Mouse (Mus musculus) erythroblast, embryonic 14.5 days (primary cell): Measurements from ENCODE around the gene Ift57. TPM values are rescaled to one million over a fixed set of nuclear protein-coding genes. Genes with fewer than 3 reads are reported as not detected.

Source experiments
- H3K27me3 ChIP-seq: 2 replicates; pipeline ENCODE4 v1.6.1; 2012; ENCODE audit warnings: inconsistent platforms; ENCODE audit not compliant: control insufficient read depth
- H3K36me3 ChIP-seq: 2 replicates; pipeline ENCODE4 v1.6.1; 2012; ENCODE audit warnings: mild to moderate bottlenecking, inconsistent platforms; ENCODE audit not compliant: control insufficient read depth
- H3K4me1 ChIP-seq: 2 replicates; pipeline ENCODE4 v1.6.1; 2012; ENCODE audit warnings: inconsistent platforms; ENCODE audit not compliant: control insufficient read depth
- H3K4me3 ChIP-seq: replicated peaks from 2 replicates; pipeline ENCODE3; 2012; ENCODE audit warnings: moderate library complexity, mild to moderate bottlenecking, inconsistent platforms
- H3K9me3 ChIP-seq: 2 replicates; pipeline ENCODE4 v1.6.1; 2012; ENCODE audit warnings: low read length, inconsistent platforms, mixed read lengths; ENCODE audit not compliant: control insufficient read depth
- GATA1 ChIP-seq: IDR thresholded peaks from 2 replicates; pipeline ENCODE4 v1.6.1; 2012; ENCODE audit warnings: low read length, inconsistent platforms, mixed read lengths
- TAL1 ChIP-seq: IDR thresholded peaks from 3 replicates; pipeline ENCODE4 v1.6.1; 2012; ENCODE audit warnings: low read length, inconsistent platforms, mixed read lengths
- polyA plus RNA-seq: library from polyadenylated mRNA; stranded (reverse); fragments of >175 nt; gene quantifications from 2 replicates; pipeline ENCODE4 v1.2.3, GENCODE M21; 2012

Ift57 gene
- polyA plus RNA-seq, 1 experiment: 0.13 TPM

DNA sequence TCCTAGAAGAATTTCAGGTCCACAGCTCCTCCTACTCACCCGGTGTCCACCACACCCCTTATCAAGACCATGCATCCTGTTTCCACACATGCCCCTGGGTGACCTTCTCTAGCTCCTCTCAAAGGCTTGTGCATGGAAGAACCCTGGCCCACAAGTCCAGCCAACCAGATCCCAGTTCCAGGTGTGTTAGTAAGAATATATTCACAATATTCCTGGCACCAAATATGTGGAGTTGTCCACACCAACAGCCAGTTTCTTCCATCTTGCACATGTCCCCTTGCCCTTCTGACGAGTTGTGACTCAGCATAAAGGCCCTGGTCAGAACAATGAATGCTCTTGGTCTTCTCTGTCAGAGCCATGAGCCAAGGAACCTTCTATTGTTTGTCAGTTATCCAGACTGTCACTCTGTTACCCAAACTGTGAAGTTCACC is 70.8 kb downstream of the Ift57 start:
- peaks cover 9% of the 10 kb centered on the region for H3K36me3 ChIP-seq
- H3K4me1 ChIP-seq: peaks cover 96% of the 10 kb centered on the region
- H3K4me3 ChIP-seq: peak overlapping the region; percentile 1
- H3K27me3 ChIP-seq: no peaks in the 10 kb centered on the region
- no peaks in the 10 kb centered on the region for H3K9me3 ChIP-seq
- peak; percentile 47; the same call in 2 of the 3 replicates for TF ChIP-seq TAL1
- TF ChIP-seq GATA1: peak; percentile 57

DNA sequence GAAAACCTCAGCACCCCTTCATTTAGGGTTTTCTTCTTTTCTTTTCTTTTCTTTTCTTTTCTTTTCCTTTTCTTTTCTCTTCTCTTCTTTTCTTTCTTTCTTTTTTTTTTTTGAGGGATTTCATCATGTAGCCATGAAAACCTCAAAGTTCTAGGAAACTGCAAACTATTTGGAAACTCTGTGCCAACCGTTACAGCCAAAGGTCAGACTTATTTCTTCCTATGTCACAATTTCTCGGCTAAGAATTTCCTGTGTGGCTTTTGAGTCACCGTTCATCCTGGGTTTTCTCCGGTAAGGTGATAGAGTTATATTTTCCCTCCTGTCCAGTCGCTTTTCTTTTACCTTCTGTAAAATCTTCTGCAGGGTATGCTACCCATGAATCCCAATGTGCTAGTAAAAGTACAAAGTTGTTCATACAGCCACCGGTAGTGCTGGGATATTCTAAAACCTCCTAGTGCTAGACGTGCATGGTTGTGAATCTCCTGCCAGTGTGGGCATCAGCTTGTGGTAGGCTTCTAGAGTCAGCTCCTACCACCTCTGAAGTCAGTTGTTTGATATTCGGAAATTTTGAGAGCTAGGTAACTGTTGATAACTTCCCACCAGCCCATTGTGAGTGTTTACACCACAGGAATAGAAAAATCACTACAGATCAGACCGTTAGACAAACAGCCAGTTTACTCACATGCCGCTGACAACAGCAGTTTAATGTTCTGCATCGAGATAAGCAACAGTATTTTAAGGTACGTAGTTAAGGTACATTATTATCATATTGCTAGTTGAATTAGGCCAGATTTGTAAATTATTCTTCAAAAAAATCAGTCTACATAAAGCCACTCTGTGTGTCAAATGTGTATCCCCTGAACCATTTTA is 71.5 kb downstream of the Ift57 start:
- TF ChIP-seq GATA1: peak; percentile 5; the same call in 1 of the 2 replicates
- TF ChIP-seq TAL1: no peak
- no peaks in the 10 kb centered on the region for H3K9me3 ChIP-seq
- H3K27me3 ChIP-seq: no peaks in the 10 kb centered on the region
- peaks cover 9% of the 10 kb centered on the region for H3K36me3 ChIP-seq
- peak overlapping the region; percentile 23 for H3K4me3 ChIP-seq
- peaks cover 97% of the 10 kb centered on the region for H3K4me1 ChIP-seq

DNA sequence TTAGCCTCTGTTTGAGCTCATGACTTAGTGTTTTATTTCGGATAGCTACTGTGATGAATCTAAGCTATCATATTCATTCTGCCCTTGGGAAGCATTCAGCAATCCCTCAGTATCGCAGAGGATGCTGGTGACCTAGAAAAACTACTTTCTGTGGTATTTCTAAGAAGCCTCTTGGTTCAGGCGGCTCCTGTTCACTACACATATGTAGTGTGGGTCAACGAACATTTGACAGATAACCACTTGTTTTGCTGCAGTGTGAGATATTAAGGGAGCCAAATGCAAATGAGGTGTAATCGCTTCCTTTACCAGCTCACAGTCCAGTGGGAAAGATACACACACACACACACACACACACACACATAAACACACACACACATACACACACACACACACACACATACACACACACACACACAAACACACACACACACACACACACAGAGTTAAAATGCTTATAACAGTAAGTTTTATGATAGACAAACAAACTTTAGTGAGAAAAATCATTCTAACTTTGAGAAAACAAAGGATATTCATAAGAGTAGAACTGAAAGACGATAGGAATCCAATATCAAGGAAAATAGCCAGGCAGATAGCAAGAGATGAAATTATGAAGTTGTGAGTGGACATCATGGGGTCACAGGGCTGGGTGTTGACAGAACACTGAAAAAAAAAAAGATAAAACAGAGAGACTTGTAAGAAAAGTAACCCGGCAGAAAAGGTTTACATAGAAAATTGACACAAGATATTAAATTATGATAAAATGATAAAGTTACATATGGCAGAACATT is 72.8 kb downstream of the Ift57 start:
- Histone ChIP-seq H3K4me1 (peaks cover 97% of the 10 kb centered on the region), H3K36me3 (peaks cover 9% of the 10 kb centered on the region), H3K9me3 (no peaks in the 10 kb centered on the region), H3K4me3 (peak overlapping the region; percentile 28), H3K27me3 (no peaks in the 10 kb centered on the region)
- TF ChIP-seq GATA1 (peak; percentile 37; the same call in 1 of the 2 replicates), TAL1 (peak; percentile 60; the same call in 2 of the 3 replicates)

GRCm38 (mm10) chr16:49772576-49772975 is 73.5 kb downstream of the Ift57 start:
- peaks cover 98% of the 10 kb centered on the region for H3K4me1 ChIP-seq
- H3K9me3 ChIP-seq: no peaks in the 10 kb centered on the region
- H3K36me3 ChIP-seq: peaks cover 8% of the 10 kb centered on the region
- TF ChIP-seq GATA1 (no peak), TAL1 (no peak)
- no peaks in the 10 kb centered on the region for H3K27me3 ChIP-seq
- peak overlapping the region; percentile 18 for H3K4me3 ChIP-seq

DNA sequence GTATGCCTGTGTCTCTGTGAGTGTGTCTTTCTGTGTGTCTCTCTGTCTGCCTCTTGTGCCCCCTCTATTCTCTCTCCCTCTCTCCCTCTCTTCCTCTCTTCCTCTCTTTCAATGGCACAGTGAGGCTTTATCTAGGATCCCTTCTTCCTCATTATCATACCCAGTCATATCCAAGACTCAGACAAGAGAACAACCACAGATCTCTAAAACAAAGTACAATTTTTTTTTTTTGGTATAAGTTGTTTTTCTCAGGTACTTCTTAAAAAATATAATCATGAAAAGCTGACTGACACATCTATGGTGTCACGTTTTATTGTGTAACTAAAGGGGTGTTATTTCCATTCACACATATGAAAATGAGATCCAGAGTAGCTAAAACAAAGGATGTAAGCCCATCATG is 74.0 kb downstream of the Ift57 start:
- H3K36me3 ChIP-seq: peaks cover 7% of the 10 kb centered on the region
- H3K4me3 ChIP-seq: peak overlapping the region; percentile 32
- H3K27me3 ChIP-seq: no peaks in the 10 kb centered on the region
- H3K4me1 ChIP-seq: peaks cover 100% of the 10 kb centered on the region
- TF ChIP-seq TAL1: no peak
- no peak for TF ChIP-seq GATA1
- no peaks in the 10 kb centered on the region for H3K9me3 ChIP-seq

DNA sequence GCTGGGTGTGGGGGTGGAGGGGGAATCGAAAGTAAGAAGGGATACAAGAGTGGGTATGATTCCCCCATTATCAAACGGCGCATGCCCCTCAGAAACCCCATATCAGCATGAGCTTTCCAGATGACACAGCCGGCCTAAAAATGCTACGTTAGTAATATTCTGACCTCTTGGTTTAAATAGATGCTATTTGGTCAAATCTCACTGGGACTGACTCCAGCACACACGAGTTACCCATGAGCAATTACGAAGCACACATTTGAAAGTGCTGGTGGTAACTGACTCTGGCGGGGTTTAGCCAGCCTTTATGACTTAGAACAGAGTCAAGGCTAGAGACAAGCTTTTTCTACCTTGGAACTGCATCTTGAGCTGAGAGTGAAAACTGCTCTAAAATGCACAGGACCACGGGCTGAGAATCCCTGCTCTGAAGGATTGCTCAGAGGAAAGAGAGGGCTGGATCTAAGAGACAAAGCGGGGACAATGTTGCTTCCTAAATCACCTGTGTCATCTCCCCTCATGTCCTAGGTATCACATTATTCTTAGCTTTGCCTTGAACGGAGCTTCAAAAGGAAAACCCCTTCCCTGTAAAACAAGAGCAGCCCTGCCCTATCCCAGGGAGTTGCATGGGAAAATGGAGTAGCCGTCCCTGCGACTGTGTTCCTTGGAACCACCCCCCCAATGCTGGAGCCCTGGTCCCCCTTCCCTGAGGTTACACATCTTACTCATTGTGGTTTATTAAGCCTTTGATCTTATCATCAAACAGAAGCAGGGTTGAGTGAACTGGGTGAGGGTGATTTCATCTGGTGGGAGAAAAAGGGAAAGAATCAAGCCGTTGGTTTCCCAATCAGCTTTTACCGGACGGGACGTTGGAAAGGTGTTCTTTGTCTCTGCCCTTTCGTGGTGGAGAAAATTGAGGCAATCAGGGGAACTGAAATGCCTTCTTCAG is 75.3 kb downstream of the Ift57 start:
- H3K4me1 ChIP-seq: peaks cover 100% of the 10 kb centered on the region
- TF ChIP-seq GATA1 (no peak), TAL1 (no peak)
- no peaks in the 10 kb centered on the region for H3K9me3 ChIP-seq
- no peaks in the 10 kb centered on the region for H3K27me3 ChIP-seq
- H3K36me3 ChIP-seq: peaks cover 5% of the 10 kb centered on the region
- H3K4me3 ChIP-seq: peak overlapping the region; percentile 54

DNA sequence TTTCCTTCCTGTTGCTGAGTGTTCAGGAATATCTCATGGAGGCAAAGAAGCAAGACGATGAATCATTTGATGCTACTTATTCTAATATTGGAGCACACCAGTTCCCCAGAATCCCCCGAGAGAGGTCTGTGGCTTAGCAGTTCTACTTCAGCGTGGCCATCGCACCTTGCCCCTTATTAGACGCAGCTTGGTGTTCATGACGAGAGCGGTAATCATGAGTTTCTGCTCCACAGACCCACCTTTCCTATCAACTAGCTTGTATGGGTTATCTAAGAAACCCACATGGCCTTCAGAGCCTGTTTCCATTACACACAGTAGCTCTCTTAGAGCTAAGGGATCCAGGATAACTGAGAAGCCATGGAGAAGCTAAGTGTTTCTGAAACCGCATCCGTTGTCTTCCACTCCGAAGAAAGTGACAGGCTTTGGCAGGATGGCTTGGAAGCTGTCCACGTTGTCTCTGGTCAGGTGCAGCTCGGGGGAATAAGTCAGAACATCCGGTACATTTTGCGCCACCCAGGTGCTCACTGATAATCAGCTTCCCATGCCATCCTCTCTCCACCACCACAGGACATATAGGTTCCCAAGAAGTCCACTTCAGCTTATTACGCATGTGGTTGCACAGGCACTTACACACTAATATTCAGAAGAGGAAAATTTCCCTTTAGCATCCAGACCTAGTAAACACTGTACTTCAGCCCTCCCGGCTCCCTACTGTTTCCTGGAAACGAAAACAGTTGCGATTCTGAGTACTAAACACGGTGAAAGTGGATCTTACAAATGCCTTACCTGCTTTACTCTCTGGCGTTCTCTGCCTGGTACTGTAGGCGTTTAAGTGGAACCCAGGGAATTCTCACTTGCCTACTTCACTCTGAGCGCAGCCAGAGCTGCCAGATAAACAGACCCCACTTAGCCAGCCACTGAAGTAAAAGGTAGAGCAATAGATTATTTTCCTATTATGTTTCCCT is 76.3 kb downstream of the Ift57 start:
- H3K4me1 ChIP-seq: peaks cover 95% of the 10 kb centered on the region
- H3K36me3 ChIP-seq: peaks cover 3% of the 10 kb centered on the region
- H3K4me3 ChIP-seq: peak overlapping the region; percentile 54
- H3K27me3 ChIP-seq: no peaks in the 10 kb centered on the region
- TF ChIP-seq TAL1: peak; percentile 91
- TF ChIP-seq GATA1: peak; percentile 73
- H3K9me3 ChIP-seq: no peaks in the 10 kb centered on the region
